Mouse (Mus musculus): ENCODE data around the gene Ppara. TPM values are rescaled to one million over a fixed set of nuclear protein-coding genes. Genes with fewer than 3 reads are reported as not detected.

Ppara gene
- polyA plus RNA-seq, 1 experiment from 2014 or later = 2.7 TPM

DNA sequence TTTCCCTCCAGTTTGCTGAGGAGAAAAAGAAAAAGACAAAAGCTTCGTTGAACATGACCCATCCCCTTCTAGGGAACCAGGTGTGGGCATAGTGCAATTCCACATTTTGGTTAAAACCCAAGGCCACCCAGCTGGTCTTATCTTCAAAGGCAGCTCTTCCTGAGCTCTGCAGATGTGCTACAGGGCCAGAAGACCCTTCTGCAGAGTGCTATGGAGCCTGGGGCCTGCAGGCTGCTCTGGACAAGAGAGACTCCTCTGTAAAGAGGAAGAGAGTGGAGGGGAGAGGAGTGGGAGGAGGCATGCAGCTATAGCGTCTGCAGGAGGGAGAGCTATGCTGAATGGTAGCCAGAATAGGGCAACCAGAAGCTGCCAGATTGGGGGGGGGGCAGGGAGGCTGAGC, 4.8 kb upstream of the Ppara start:
- no peaks in the 10 kb centered on the region for H3K9me3 ChIP-seq (ENCODE audit: low read depth, low read length)
- ATAC-seq (ENCODE audit: insufficient read depth) (no peak), DNase-seq (no peak)
- no peaks in the 10 kb centered on the region for H3K36me3 ChIP-seq (ENCODE audit: insufficient read depth)
- H3K27ac ChIP-seq (ENCODE audit: low read depth) = no peak overlapping the region
- H3K4me1 ChIP-seq (ENCODE audit: insufficient read depth) = no peaks in the 10 kb centered on the region
- 45% methylated on average over 2 of the region's 2 CpGs for WGBS
- H3K4me2 ChIP-seq = no peak overlapping the region
- no peak for TF ChIP-seq CTCF (IDR thresholded peaks at IDR 0.05; ENCODE audit: low read depth)
- no peak overlapping the region for H3K9ac ChIP-seq
- no peak overlapping the region for H3K4me3 ChIP-seq (ENCODE audit: low read depth, low read length)
- peaks cover 22% of the 10 kb centered on the region for H3K27me3 ChIP-seq (ENCODE audit: insufficient read depth, low read length)

DNA sequence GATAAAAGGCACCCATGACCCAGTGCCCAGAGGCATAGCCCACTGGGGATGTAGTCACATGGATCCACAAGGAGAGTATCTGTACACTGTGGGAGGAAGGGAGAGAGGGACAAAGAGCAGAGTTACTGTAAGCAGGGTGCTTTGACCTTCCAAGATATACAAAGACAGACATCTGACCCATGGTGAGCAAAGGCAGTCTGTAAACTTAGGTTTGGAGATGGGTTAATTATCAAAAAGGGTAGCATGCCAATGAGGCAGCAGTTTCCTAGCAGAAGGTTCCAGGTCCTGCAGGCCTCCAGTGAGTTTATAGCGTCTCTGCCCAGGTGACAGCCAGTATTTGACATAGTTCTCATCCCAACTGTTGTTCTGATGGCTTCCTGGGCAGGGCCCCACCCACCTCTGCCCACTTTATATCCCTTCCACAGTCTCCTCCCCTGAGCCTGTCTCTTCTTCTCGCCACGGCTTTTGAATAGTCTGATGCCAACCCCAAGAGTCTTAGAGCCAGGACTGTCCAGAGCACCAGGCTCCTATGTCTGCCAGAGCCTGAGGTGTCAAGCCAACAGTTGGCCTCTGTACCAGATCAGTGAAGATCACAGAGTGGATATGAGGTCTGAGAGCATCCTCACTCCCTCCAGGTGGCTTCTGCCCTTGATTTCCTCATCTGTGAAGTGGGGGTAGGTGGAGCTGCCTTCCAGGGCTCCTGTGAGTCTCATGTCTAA, 2.7 kb upstream of the Ppara start:
- Histone ChIP-seq H3K27me3 (ENCODE audit: insufficient read depth, low read length) (peaks cover 35% of the 10 kb centered on the region), H3K9me3 (ENCODE audit: low read depth, low read length) (no peaks in the 10 kb centered on the region), H3K4me1 (ENCODE audit: insufficient read depth) (no peaks in the 10 kb centered on the region), H3K4me2 (no peak overlapping the region), H3K27ac (ENCODE audit: low read depth) (no peak overlapping the region), H3K4me3 (ENCODE audit: low read depth, low read length) (no peak overlapping the region), H3K9ac (no peak overlapping the region), H3K36me3 (ENCODE audit: insufficient read depth) (no peaks in the 10 kb centered on the region)
- no peak for TF ChIP-seq CTCF (IDR thresholded peaks at IDR 0.05; ENCODE audit: low read depth)
- ATAC-seq (ENCODE audit: insufficient read depth) (no peak), DNase-seq (no peak)
- WGBS = 81% methylated on average over 3 of the region's 3 CpGs

DNA sequence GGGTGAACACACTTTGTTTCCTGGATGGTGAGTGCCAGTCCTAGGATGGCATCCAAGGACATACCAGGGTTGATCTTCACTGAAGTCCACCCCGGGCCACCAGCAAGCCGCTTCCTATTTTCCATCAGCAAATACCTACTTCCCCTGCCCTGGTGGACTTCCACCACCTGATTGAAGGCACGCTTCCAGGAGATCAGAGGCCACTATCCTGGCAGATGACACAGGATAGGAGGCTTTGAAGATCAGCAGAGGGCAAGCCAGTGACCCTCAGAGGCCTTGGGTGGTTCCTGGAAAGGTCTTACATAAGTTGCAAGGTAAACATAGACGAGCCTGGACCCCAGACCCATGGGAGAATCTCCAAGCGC, 2.2 kb upstream of the Ppara start:
- ATAC-seq (ENCODE audit: insufficient read depth) = no peak
- Histone ChIP-seq H3K36me3 (ENCODE audit: insufficient read depth) (no peaks in the 10 kb centered on the region), H3K4me2 (no peak overlapping the region), H3K9ac (no peak overlapping the region), H3K27me3 (ENCODE audit: insufficient read depth, low read length) (peaks cover 40% of the 10 kb centered on the region), H3K4me3 (ENCODE audit: low read depth, low read length) (no peak overlapping the region), H3K27ac (ENCODE audit: low read depth) (no peak overlapping the region), H3K9me3 (ENCODE audit: low read depth, low read length) (no peaks in the 10 kb centered on the region), H3K4me1 (ENCODE audit: insufficient read depth) (no peaks in the 10 kb centered on the region)
- no peak for DNase-seq
- no peak for TF ChIP-seq CTCF (IDR thresholded peaks at IDR 0.05; ENCODE audit: low read depth)
- WGBS = 72% methylated on average over 5 of the region's 5 CpGs

DNA sequence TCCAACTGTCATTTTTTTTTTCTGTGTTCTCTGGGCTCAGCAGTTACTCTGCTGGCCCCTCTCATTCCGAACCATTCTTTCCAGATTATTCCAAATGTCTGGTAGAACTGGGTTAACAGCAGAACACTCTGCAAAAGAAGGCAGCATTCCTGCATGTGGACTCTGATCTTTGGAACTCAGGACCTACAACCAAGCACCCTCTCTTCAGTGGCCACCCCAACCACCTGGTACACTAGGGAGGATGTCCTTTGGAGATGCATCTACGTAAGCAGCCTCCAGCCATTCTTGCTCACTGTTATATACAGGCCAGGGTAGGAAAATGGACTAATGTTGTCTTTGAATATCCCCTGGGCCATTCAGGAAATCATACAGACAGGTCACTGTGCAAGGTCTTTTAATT, 1.1 kb upstream of the Ppara start:
- no peaks in the 10 kb centered on the region for H3K4me1 ChIP-seq (ENCODE audit: insufficient read depth)
- no peak overlapping the region for H3K9ac ChIP-seq
- peaks cover 43% of the 10 kb centered on the region for H3K27me3 ChIP-seq (ENCODE audit: insufficient read depth, low read length)
- WGBS = 81% methylated on average over 2 of the region's 2 CpGs
- H3K4me3 ChIP-seq (ENCODE audit: low read depth, low read length) = no peak overlapping the region
- no peak overlapping the region for H3K27ac ChIP-seq (ENCODE audit: low read depth)
- no peaks in the 10 kb centered on the region for H3K9me3 ChIP-seq (ENCODE audit: low read depth, low read length)
- no peaks in the 10 kb centered on the region for H3K36me3 ChIP-seq (ENCODE audit: insufficient read depth)
- ATAC-seq (ENCODE audit: insufficient read depth) (no peak), DNase-seq (no peak)
- TF ChIP-seq CTCF (IDR thresholded peaks at IDR 0.05; ENCODE audit: low read depth) = no peak
- no peak overlapping the region for H3K4me2 ChIP-seq

DNA sequence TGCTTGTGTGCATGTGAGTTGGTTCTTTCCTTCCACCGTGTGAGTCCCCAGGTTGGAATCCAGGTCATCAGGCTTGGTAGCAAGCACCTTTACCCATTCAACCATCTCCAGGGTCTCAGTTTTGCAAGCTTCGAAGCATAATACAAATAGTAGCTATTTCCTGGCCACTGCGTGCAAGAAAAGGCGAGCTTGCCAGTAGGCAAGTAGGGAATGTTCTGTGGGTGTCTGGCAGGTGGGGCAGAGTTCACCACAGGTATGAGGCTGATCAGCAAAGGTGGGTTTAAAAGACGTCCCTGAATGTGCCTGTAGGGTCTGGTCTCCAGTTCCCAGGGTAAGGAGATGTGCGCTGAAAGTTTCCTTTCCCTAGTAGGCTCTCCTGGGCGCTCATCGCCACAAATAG, 635 bp upstream of the Ppara start:
- H3K4me3 ChIP-seq (ENCODE audit: low read depth, low read length) = peak overlapping the region; percentile 70; the same call in 1 of the 2 replicates

DNA sequence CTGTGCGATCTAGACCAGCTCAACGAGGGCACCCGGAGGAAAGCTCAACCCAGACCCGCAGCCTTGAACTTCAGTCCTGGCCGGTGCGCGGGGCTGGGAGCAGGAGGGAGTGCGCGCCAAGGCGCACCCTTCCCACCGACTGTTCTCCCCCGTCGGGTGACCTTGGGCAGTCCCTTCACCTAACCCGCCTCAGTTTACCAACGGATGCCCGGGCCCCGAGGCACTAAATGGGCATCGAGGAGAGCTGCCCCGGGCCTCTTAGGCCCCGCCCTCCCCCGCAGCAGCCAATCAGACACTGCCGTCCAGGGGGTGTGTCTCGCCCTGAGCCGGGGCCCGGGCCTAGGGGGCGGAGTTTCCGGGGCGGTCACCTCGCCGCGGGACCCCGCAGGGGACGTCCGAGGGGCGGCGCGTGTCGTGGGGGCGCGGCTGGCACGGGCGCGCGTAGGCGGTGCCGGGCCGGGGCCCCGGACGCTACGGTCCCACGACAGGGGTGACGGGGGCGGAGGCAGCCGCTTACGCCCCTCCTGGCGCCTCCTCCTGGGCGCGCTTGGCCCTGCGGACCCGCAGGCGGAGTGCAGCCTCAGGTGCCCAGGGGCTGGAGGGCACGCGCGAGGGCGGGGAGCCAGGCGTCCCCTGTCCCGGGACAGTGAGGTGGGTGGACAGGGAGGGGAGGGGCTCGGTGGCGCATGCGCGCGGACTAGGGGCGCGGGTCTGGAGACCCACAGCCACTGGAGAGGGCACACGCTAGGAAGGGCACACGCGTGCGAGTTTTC, 466 bp downstream of the Ppara start:
- peak; percentile 97 for ATAC-seq (ENCODE audit: insufficient read depth)
- Histone ChIP-seq H3K9ac (peak overlapping the region; percentile 60), H3K4me3 (ENCODE audit: low read depth, low read length) (peak overlapping the region; percentile 70), H3K4me2 (peak overlapping the region; percentile 78), H3K27me3 (ENCODE audit: insufficient read depth, low read length) (peaks cover 45% of the 10 kb centered on the region), H3K9me3 (ENCODE audit: low read depth, low read length) (no peaks in the 10 kb centered on the region), H3K4me1 (ENCODE audit: insufficient read depth) (no peaks in the 10 kb centered on the region), H3K36me3 (ENCODE audit: insufficient read depth) (no peaks in the 10 kb centered on the region), H3K27ac (ENCODE audit: low read depth) (no peak overlapping the region)
- WGBS = under 1% methylated on average over 77 of the region's 78 CpGs
- 0 out of 2 replicates have a peak, but pooled peaks have one; percentile 25 for TF ChIP-seq CTCF (IDR thresholded peaks at IDR 0.05; ENCODE audit: low read depth)
- DNase-seq = peak; percentile 95

More for the DNA sequence above, 635 bp upstream of the Ppara start:
- H3K4me1 ChIP-seq (ENCODE audit: insufficient read depth) = no peaks in the 10 kb centered on the region
- peak overlapping the region; percentile 78 for H3K4me2 ChIP-seq
- ATAC-seq (ENCODE audit: insufficient read depth) = no peak
- WGBS = 41% methylated on average over 8 of the region's 8 CpGs
- H3K9me3 ChIP-seq (ENCODE audit: low read depth, low read length) = no peaks in the 10 kb centered on the region
- H3K9ac ChIP-seq = no peak overlapping the region
- no peak for DNase-seq
- H3K27me3 ChIP-seq (ENCODE audit: insufficient read depth, low read length) = peaks cover 45% of the 10 kb centered on the region
- no peak overlapping the region for H3K27ac ChIP-seq (ENCODE audit: low read depth)
- TF ChIP-seq CTCF (IDR thresholded peaks at IDR 0.05; ENCODE audit: low read depth) = no peak
- no peaks in the 10 kb centered on the region for H3K36me3 ChIP-seq (ENCODE audit: insufficient read depth)

DNA sequence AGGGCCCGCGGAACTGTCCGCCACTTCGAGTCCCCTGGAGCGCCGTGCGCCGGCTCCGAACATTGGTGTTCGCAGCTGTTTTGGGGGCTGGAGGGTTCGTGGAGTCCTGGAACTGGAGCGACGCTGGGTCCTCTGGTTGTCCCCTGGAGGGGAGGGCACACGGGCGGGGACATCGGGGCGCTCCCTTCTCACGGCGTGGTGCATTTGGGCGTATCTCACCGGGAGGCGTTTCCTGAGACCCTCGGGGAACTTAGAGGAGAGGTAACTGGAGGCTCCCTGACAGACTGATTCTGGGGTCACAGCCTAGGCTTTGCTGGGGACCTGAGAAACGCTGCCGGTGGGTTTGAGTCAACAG, 1.0 kb downstream of the Ppara start:
- peak overlapping the region; percentile 70 for H3K4me3 ChIP-seq (ENCODE audit: low read depth, low read length)
- no peaks in the 10 kb centered on the region for H3K9me3 ChIP-seq (ENCODE audit: low read depth, low read length)
- H3K27ac ChIP-seq (ENCODE audit: low read depth) = no peak overlapping the region
- H3K4me2 ChIP-seq = peak overlapping the region; percentile 78
- DNase-seq (no peak), ATAC-seq (ENCODE audit: insufficient read depth) (no peak)
- no peaks in the 10 kb centered on the region for H3K4me1 ChIP-seq (ENCODE audit: insufficient read depth)
- no peak for TF ChIP-seq CTCF (IDR thresholded peaks at IDR 0.05; ENCODE audit: low read depth)
- H3K9ac ChIP-seq = peak overlapping the region; percentile 60
- peaks cover 45% of the 10 kb centered on the region for H3K27me3 ChIP-seq (ENCODE audit: insufficient read depth, low read length)
- WGBS = under 1% methylated on average over 25 of the region's 25 CpGs
- no peaks in the 10 kb centered on the region for H3K36me3 ChIP-seq (ENCODE audit: insufficient read depth)

Measured in lung, embryonic 14.5 days (tissue).